Mouse (Mus musculus) liver, postnatal 0 days (tissue): ENCODE data around the gene Snx4.

Experiments
- CTCF ChIP-seq: sonication (generic); IDR thresholded peaks from 2 replicates; pipeline ENCODE4 v1.5.1; 2016; ENCODE audit warnings: antibody characterized with exemption, low read depth
- EP300 ChIP-seq: IDR thresholded peaks from 2 replicates; pipeline ENCODE4 v1.6.1; 2016; ENCODE audit warnings: antibody characterized with exemption, low read depth, mild to moderate bottlenecking

GRCm38 (mm10) chr16:33261584-33262061 lies 10.4 kb downstream of the Snx4 start:
- TF ChIP-seq CTCF (no peak), EP300 (peak; percentile 58)
